Mouse (Mus musculus) c-Kit-negative CD71-positive TER-119-positive erythroid progenitor cells, embryonic 14.5 days (primary cell): ENCODE results near the gene Fam129a.
"Not testable (repeated sequence)": the region's sequence is repeated elsewhere in the genome, so short reads cannot be mapped to it uniquely, and the experiment has no call there.

ENCODE experiments used
- DNase-seq: peaks from one replicate; pipeline ENCODE4 v3.0.0-alpha.2; 2013; ENCODE audit warnings: low read depth, low spot score

Fam129a gene

GRCm38 (mm10) chr1:151664384-151664783 is 93.4 kb downstream of the Fam129a start:
- DNase-seq, result no peak

- DNase-seq, result no peak
Observed at GRCm38 (mm10) chr1:151664837-151665431, 93.9 kb downstream of the Fam129a start.

- no peak for DNase-seq
Observed at GRCm38 (mm10) chr1:151667351-151668074, 96.5 kb downstream of the Fam129a start.

GRCm38 (mm10) chr1:151670006-151670591 is 99.1 kb downstream of the Fam129a start:
- DNase-seq, result no peak

GRCm38 (mm10) chr1:151675684-151676083 is 104.7 kb downstream of the Fam129a start:
- DNase-seq, result no peak

GRCm38 (mm10) chr1:151677185-151677809 is 106.3 kb downstream of the Fam129a start:
- DNase-seq, result no peak

GRCm38 (mm10) chr1:151677975-151678374 is 107.0 kb downstream of the Fam129a start:
- DNase-seq, result no peak

- no peak for DNase-seq
Observed at GRCm38 (mm10) chr1:151679153-151679552, 108.2 kb downstream of the Fam129a start.

- no peak for DNase-seq
Observed at GRCm38 (mm10) chr1:151679883-151680613, 109.1 kb downstream of the Fam129a start.

GRCm38 (mm10) chr1:151680971-151681370 is 110.0 kb downstream of the Fam129a start:
- DNase-seq, result no peak

GRCm38 (mm10) chr1:151682896-151683295 is 111.9 kb downstream of the Fam129a start:
- no peak for DNase-seq

- no peak for DNase-seq
Observed at GRCm38 (mm10) chr1:151684451-151684892, 113.5 kb downstream of the Fam129a start.

GRCm38 (mm10) chr1:151684978-151685377 is 114.0 kb downstream of the Fam129a start:
- no peak for DNase-seq

- no peak for DNase-seq
Observed at GRCm38 (mm10) chr1:151685666-151686309, 114.8 kb downstream of the Fam129a start.

GRCm38 (mm10) chr1:151686696-151687095 is 115.7 kb downstream of the Fam129a start:
- DNase-seq, result no peak

- DNase-seq, result no peak
Observed at GRCm38 (mm10) chr1:151689032-151689431, 118.0 kb downstream of the Fam129a start.

GRCm38 (mm10) chr1:151689561-151689960 is 118.6 kb downstream of the Fam129a start:
- DNase-seq, result no peak

GRCm38 (mm10) chr1:151690061-151690460 is 119.1 kb downstream of the Fam129a start:
- DNase-seq, result no peak

GRCm38 (mm10) chr1:151690583-151691193 is 119.7 kb downstream of the Fam129a start:
- no peak for DNase-seq

GRCm38 (mm10) chr1:151692867-151693266 is 121.9 kb downstream of the Fam129a start:
- not testable (repeated sequence) for DNase-seq

- DNase-seq, result no peak
Observed at GRCm38 (mm10) chr1:151696751-151697150, 125.8 kb downstream of the Fam129a start.
